Comparison of ENCODE assay signal across 8 mouse cellular contexts in the genomic region with DNA sequence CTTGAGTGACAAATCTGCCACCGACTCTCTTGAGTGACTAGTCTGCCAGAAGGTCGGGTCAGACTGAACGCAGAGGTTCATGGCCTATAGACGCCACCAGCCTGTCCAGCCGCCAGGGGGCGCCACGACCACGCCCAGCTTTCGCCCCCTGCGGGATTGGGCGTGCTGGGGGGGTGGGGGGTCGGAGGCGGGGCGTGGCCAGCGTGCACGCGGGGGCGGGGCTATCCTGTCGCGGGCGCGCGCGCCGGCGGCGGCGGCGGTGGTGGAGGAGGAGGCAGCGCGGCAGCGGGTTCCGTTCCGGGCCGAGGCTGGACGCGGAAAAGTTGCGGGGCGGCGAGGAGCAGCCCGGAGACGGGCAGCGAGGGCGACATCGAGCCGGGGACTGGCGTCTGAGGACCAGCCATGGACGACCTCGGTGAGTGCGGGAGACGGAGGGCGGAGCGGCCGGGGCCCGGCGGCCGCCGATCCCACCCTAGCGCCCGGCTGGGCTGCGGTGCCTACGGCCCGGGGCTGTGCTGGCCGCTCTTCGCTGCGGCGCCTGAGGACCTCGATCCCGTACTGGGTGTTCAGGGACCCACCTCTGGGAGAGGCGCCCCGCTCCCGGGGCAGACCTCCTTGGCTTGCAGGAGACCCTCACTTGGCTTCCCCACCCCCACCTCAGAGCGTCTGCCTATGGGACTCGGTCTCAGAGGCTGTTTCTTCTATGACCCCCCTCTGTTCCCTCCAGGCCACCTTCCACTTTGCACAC. TPM values are rescaled to one million over a fixed set of nuclear protein-coding genes. Genes with fewer than 3 reads are reported as not detected.
DNase-seq lines count a peak whose midpoint lies in the region; ATAC-seq and TF ChIP-seq lines count a peak whose summit lies in the region.

A gene (plus strand): TSS at position 223 of the 748 bp plus-strand sequence.

- under 1% methylated on average over 66 of the region's 74 CpGs for WGBS in hindbrain, embryonic 13.5 days

- H3K4me1 ChIP-seq in hindbrain, embryonic 13.5 days (replicated peaks) = peaks cover 37% of the 10 kb centered on the region

- H3K9ac ChIP-seq in hindbrain, embryonic 13.5 days = peak within 1 kb of the TSS; percentile 90

- peak; percentile 34 for ATAC-seq in Patski
- peak; percentile 83 for ATAC-seq in hindbrain, embryonic 13.5 days (ENCODE audit: low FRiP score)

- no peaks in the 10 kb centered on the region for H3K27me3 ChIP-seq in Patski
- no peaks in the 10 kb centered on the region for H3K27me3 ChIP-seq in hindbrain, embryonic 13.5 days

- POLR2A ChIA-PET in Patski (lab: Charles Lee) = interaction anchor here (0.6 to 7.4 kb wide), 8 partner anchors 11 to 311 kb away, joined by 3 to 80 read pairs (median 4); no protein-coding TSS in a partner anchor

- peak within 1 kb of the TSS; percentile 81 for H3K4me2 ChIP-seq in hindbrain, embryonic 13.5 days

- CTCF ChIA-PET in Patski (lab: Charles Lee) = interaction anchor here (0.6 to 12.8 kb wide), 3 partner anchors 15 to 80 kb away, joined by 3 to 160 read pairs (median 6); no protein-coding TSS in a partner anchor

- in situ Hi-C loops in Patski (cut with MboI; ENCODE audit: low pct_unique_long_range_greater_than_20kb) = loop anchor here (25.0 kb wide), 1 partner anchor 1519 kb away; a partner anchor contains a TSS

- peak within 1 kb of the TSS; percentile 30; the same call in 1 of the 2 replicates for H3K27ac ChIP-seq in hindbrain, embryonic 13.5 days

- no peaks in the 10 kb centered on the region for H3K9me3 ChIP-seq in hindbrain, embryonic 13.5 days

- no peak for DNase-seq in Patski (ENCODE audit: low read depth, low spot score)
- peak; percentile 97 to 98 for DNase-seq in cerebellum, postnatal 14 days
- peak; percentile 76 to 86 for DNase-seq in frontal cortex, postnatal 25 days (ENCODE audit: low spot score in 2 of 2)
- peak; percentile 87 to 92 for DNase-seq in layer of hippocampus, postnatal 14 days (ENCODE audit: low spot score in 2 of 2)
- DNase-seq in lung, postnatal 10 days = peak; percentile 93
- peak; percentile 95 for DNase-seq in ovary, postnatal 14 days (ENCODE audit: low spot score)
- peak; percentile 97 for DNase-seq in thymus, postnatal 14 days

- no peaks in the 10 kb centered on the region for H3K36me3 ChIP-seq in hindbrain, embryonic 13.5 days

- no peak for TF ChIP-seq CTCF in Patski (IDR thresholded peaks at IDR 0.05)

- peak within 1 kb of the TSS; percentile 84 for H3K4me3 ChIP-seq in hindbrain, embryonic 13.5 days

RNA-seq across cellular contexts. Expression of the gene that starts here (rescaled TPM):
- 136 TPM for polyA plus RNA-seq in Patski (2021)
- 19.9 and 23.4 TPM in 2 replicates for polyA plus RNA-seq in hindbrain, embryonic 13.5 days (2015; fragmentation: Nextera tagmentation; extraction: Ambion mirVana)
- 10 to 100 TPM; 33.1 to 38.7 TPM for total RNA-seq in layer of hippocampus, postnatal 14 days (2021)
